15 mouse cellular contexts compared by ENCODE assay signal in the genomic region with DNA sequence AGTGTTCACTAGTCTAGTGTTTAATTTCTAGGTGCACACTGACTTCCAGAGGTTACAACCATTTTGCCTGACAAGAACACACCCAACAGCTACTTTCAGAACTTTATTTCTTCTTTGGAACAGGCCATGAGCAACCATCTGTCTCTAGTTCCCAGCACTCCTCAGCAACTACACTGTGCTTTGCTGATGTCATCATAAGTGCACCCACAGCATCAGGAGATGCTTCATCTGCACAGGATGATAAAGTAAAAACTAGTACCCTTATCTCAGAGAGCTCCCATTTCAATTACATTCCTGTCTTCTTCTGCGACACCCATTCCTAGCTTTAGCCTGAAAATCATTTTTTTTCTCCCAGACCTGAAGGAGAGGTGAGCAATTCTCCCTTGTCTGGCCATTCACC.
"Had no signal": no experiment of that assay in that cellular context is flagged by ENCODE, and none has a peak within 500 bp of the region (broad histone marks: within the 10 kb centered on the region; RNA-seq: fewer than 3 reads in every experiment).

No protein-coding gene starts in this region.

- H3K9ac ChIP-seq: lung, embryonic 14.5 days; midbrain, embryonic 13.5 days; midbrain, embryonic 15.5 days; neural tube, embryonic 12.5 days; stomach, embryonic 15.5 days had no signal

- ATAC-seq: midbrain, embryonic 13.5 days; midbrain, embryonic 15.5 days had no signal

- H3K27ac ChIP-seq: midbrain, embryonic 13.5 days; midbrain, embryonic 15.5 days; neural tube, embryonic 12.5 days; stomach, embryonic 15.5 days; stomach, postnatal 0 days had no signal

- DNase-seq: lung, adult 18-20 months; lung, embryonic 14.5 days; lung, postnatal 10 days; lung, postnatal 4 days; right cerebral cortex, postnatal 14 days; thymus, adult 2 months; thymus, postnatal 25 days; thymus, postnatal 4 days had no signal

- H3K27me3 ChIP-seq: megakaryocyte, embryonic 14.5 days; midbrain, embryonic 13.5 days; midbrain, embryonic 15.5 days; neural tube, embryonic 12.5 days; stomach, embryonic 15.5 days had no signal

- H3K9me3 ChIP-seq: megakaryocyte, embryonic 14.5 days; midbrain, embryonic 13.5 days; midbrain, embryonic 15.5 days; neural tube, embryonic 12.5 days; stomach, embryonic 15.5 days had no signal

- H3K4me2 ChIP-seq: lung, embryonic 14.5 days; midbrain, embryonic 11.5 days; midbrain, embryonic 13.5 days; midbrain, embryonic 15.5 days; neural tube, embryonic 12.5 days; stomach, embryonic 15.5 days had no signal

- H3K4me1 ChIP-seq: stomach, embryonic 15.5 days had no signal

- H3K4me3 ChIP-seq: megakaryocyte, embryonic 14.5 days; midbrain, embryonic 13.5 days; midbrain, embryonic 15.5 days; neural tube, embryonic 12.5 days; stomach, embryonic 15.5 days had no signal
